Mouse (Mus musculus) lung, embryonic 14.5 days (tissue): ENCODE data around the gene Zfp503. TPM values are rescaled to one million over a fixed set of nuclear protein-coding genes. Genes with fewer than 3 reads are reported as not detected.

Experiments used
- ATAC-seq: fragments of 200-750 bp; cut with Nextera tagmentation; 2 replicates; pipeline ENCODE4 v1.8.0; 2017; ENCODE audit warnings: mild to moderate bottlenecking, moderate TSS enrichment, moderate library complexity; ENCODE audit not compliant: insufficient read depth
- DNase-seq: peaks from one replicate; pipeline ENCODE4 v3.0.0-alpha.2; 2015
- H3K27ac ChIP-seq: fragments of 300-500 bp; sonication (generic); 2 replicates; pipeline ENCODE4 v1.5.1; 2014; ENCODE audit warnings: low read depth, mild to moderate bottlenecking, moderate library complexity
- H3K27me3 ChIP-seq: fragments of 300-500 bp; sonication (generic); 2 replicates; pipeline ENCODE4 v1.6.1; 2014; ENCODE audit warnings: low read length, control low read depth; ENCODE audit not compliant: insufficient read depth
- H3K36me3 ChIP-seq: fragments of 300-500 bp; sonication (generic); 2 replicates; pipeline ENCODE4 v1.6.1; 2014; ENCODE audit warnings: control low read depth; ENCODE audit not compliant: insufficient read depth
- H3K4me1 ChIP-seq: fragments of 300-500 bp; sonication (generic); 2 replicates; pipeline ENCODE4 v1.6.1; 2014; ENCODE audit warnings: antibody characterized with exemption, control low read depth; ENCODE audit not compliant: insufficient read depth
- H3K4me2 ChIP-seq: fragments of 300-500 bp; sonication (generic); 2 replicates; pipeline ENCODE4 v1.6.1; 2014; ENCODE audit warnings: mild to moderate bottlenecking
- H3K4me3 ChIP-seq: fragments of 300-500 bp; sonication (generic); 2 replicates; pipeline ENCODE4 v1.5.1; 2014; ENCODE audit warnings: low read depth, low read length
- H3K9ac ChIP-seq: fragments of 300-500 bp; sonication (generic); 2 replicates; pipeline ENCODE4 v1.6.1; 2014
- H3K9me3 ChIP-seq: fragments of 300-500 bp; sonication (generic); 2 replicates; pipeline ENCODE4 v1.6.1; 2016; ENCODE audit warnings: low read depth, low read length, control low read depth
- CTCF ChIP-seq: IDR thresholded peaks from 2 replicates; pipeline ENCODE4 v1.5.1; 2016; ENCODE audit warnings: antibody characterized with exemption, low read depth
- WGBS: fragments of 180-500 bp; shearing (Covaris S2); extraction: QIAGEN DNeasy Blood & Tissue Kit; methylation state at CpG from one replicate; pipeline ENCODE4 v1.1.7; 2014; 5-methylcytosine and 5-hydroxymethylcytosine counted together
- microRNA-seq: library from miRNA; unstranded; fragments of <30 nt; microRNA quantifications from one replicate; pipeline ENCODE4, GENCODE M21; 2016; ENCODE audit warnings: borderline number of aligned reads
- polyA plus RNA-seq: library from polyadenylated mRNA; unstranded; fragments of >200 nt; fragmentation: Nextera tagmentation; extraction: Ambion mirVana; gene quantifications from 2 replicates; pipeline ENCODE4 v1.2.1, GENCODE M21; 2014

Zfp503 gene
- polyA plus RNA-seq, 1 experiment from 2014 or later, result 22.0 TPM

DNA sequence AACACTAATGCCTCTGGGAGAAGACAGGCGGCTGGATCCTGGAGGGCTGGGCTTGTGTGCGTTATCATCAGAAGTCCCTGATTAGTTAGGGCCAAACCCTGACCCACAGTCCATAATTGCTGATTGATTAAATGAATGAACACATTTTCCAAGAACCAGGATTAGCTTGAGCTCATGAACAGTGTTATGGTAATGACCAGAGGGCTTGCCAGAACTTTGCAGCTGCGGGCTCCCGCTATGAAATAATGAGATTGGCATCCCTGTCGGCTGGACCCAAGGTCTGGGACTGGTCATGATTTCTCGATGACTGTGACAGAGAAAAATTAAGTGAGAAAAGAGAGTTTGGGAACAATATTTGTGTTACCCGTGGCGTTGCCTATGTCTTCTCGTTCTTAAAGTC, 44.5 kb downstream of the Zfp503 start:
- DNase-seq (peak; percentile 59), ATAC-seq (no peak)
- H3K4me2 ChIP-seq, result no peak overlapping the region
- H3K27me3 ChIP-seq, result no peaks in the 10 kb centered on the region
- whole genome bisulfite sequencing, result 55% methylated on average over 9 of the region's 9 CpGs
- no peak for TF ChIP-seq CTCF
- no peak overlapping the region for H3K27ac ChIP-seq
- H3K4me3 ChIP-seq, result no peak overlapping the region
- no peaks in the 10 kb centered on the region for H3K9me3 ChIP-seq
- no peaks in the 10 kb centered on the region for H3K36me3 ChIP-seq
- H3K4me1 ChIP-seq, result no peaks in the 10 kb centered on the region
- no peak overlapping the region for H3K9ac ChIP-seq

DNA sequence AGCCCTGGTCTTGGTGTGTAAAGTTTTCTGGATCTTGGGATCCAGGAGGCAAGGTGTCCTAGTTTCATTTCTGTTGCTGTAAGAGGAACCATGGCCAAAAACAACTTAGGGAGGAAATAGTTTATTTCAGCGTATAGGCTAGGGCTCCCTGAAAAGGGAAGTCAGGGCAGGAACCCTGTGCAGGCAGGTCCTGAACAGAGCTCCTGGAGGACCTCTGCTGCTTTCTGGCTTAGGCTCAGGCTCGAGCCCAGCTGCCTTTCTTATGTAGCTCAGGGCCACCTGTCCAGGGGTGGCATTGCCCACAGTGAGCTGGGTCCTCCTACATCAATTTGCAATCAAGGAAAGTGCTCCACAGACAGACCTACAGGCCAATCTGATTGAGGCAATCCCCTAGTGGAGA, 47.8 kb downstream of the Zfp503 start:
- Histone ChIP-seq H3K36me3 (no peaks in the 10 kb centered on the region), H3K9me3 (no peaks in the 10 kb centered on the region), H3K27ac (no peak overlapping the region), H3K27me3 (no peaks in the 10 kb centered on the region), H3K4me2 (no peak overlapping the region), H3K4me1 (no peaks in the 10 kb centered on the region), H3K4me3 (no peak overlapping the region), H3K9ac (no peak overlapping the region)
- TF ChIP-seq CTCF, result no peak
- DNase-seq (no peak), ATAC-seq (no peak)
- 51% methylated on average over 2 of the region's 2 CpGs for WGBS

DNA sequence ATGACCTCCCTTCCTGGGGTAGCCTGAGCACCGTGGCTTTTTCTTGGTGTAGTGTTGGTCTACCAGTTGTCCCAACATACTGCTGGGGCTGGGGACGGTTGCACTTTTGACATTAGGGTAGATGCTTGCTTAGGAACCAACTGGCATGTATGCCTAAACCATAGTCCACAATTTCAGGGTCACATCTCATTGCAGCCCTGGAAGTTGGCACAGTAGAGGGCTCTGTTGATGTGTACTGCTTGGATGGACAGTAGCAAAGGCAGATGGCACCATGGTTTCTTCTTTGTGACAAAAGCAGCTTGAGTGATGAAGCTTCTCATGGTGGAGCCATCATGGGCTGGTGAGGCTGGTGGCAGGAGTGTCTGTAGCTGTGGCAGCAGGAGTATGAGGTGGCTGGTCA, 52.3 kb downstream of the Zfp503 start:
- Histone ChIP-seq H3K9ac (no peak overlapping the region), H3K9me3 (no peaks in the 10 kb centered on the region), H3K4me2 (no peak overlapping the region), H3K4me3 (no peak overlapping the region), H3K27me3 (no peaks in the 10 kb centered on the region), H3K4me1 (no peaks in the 10 kb centered on the region), H3K27ac (no peak overlapping the region), H3K36me3 (no peaks in the 10 kb centered on the region)
- no peak for ATAC-seq
- no peak for DNase-seq
- TF ChIP-seq CTCF, result no peak
- 73% methylated on average over 2 of the region's 2 CpGs for WGBS

DNA sequence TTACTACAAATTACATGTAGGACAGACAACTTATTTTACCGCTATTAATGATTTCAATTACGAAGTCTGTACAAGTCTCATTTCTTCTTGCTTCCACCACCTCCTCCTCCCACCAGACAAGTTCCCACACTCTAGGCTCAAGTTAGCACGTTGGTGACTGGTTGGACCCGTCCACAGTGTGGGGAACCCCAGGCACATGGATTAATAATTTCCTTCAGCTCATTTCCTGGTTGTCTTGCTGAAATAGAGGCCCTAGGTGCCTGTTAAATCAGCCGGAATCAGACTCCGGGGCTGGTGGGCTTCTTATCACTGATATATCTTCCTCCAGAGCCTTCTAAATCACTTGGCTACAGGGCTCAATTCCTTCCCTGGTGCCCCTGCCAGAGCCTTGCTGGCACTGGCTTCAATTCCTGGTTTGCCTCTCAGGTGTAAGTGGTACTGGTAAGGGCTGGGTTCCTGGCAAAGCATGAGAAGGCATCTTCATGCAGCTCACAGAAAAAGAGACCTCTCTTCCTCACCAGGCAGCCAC, 53.2 kb downstream of the Zfp503 start:
- Histone ChIP-seq H3K4me3 (no peak overlapping the region), H3K36me3 (no peaks in the 10 kb centered on the region), H3K27ac (no peak overlapping the region), H3K4me1 (no peaks in the 10 kb centered on the region), H3K27me3 (no peaks in the 10 kb centered on the region), H3K9me3 (no peaks in the 10 kb centered on the region), H3K9ac (no peak overlapping the region), H3K4me2 (no peak overlapping the region)
- DNase-seq (no peak), ATAC-seq (no peak)
- WGBS, result 77% methylated on average over 6 of the region's 6 CpGs
- TF ChIP-seq CTCF, result no peak

Small RNA genes lying within 50 kb of the gene (microRNA-seq; reads per million reads assigned to microRNA genes)
- gene Gm27532, result not detected

Other genes starting within 250 kb of the Zfp503 start
- gene Samd8, start 239.1 kb downstream of the Zfp503 start, polyA plus RNA-seq, result 8.5 and 9.9 TPM in 2 replicates
- gene Dusp13, start 238.4 kb downstream of the Zfp503 start, polyA plus RNA-seq, result not detected in 2 replicates
- gene Vdac2, start 164.4 kb downstream of the Zfp503 start, polyA plus RNA-seq, result 274 and 278 TPM in 2 replicates
- 15.4 and 17.0 TPM in 2 replicates for gene Comtd1, start 140.6 kb downstream of the Zfp503 start, polyA plus RNA-seq
- 0.35 and 1.1 TPM in 2 replicates for gene Lrmda, start 30.1 kb upstream of the Zfp503 start, polyA plus RNA-seq